Mouse (Mus musculus) kidney, adult 2 months (tissue): Measurements from ENCODE around the gene Taok2.

Experiments
- CTCF ChIP-seq: fragments of 200-500 bp; conservative IDR thresholded peaks from 2 replicates; pipeline ENCODE4 v1.5.1; 2011; ENCODE audit warnings: low read depth, mild to moderate bottlenecking, control low read depth, low read length, moderate library complexity, mixed read lengths; ENCODE audit not compliant: insufficient read depth, insufficient read length
- POLR2A ChIP-seq: fragments of 200-500 bp; IDR thresholded peaks from one replicate; pipeline ENCODE4 v1.6.1; 2011; ENCODE audit warnings: low read depth, low read length, control low read depth

- TF ChIP-seq CTCF: no peak
- TF ChIP-seq POLR2A: no peak
Measured at GRCm38 (mm10) chr7:126831539-126831938, 53.0 kb downstream of the Taok2 start, which contains the start of gene 4930451I11Rik.
